Mouse (Mus musculus): ENCODE data around the gene Nit2.
A peak's percentile ranks its signal among the peaks of the same experiment; 100 is the strongest.

- TF ChIP-seq CTCF (IDR thresholded peaks at IDR 0.05 in 2 of 3, conservative IDR thresholded peaks at IDR 0.05 in 1 of 3; ENCODE audit: control insufficient read depth in 1 of 3, insufficient read depth in 1 of 3, low read depth in 2 of 3, low read length in 3 of 3, poor library complexity in 1 of 3, severe bottlenecking in 1 of 3): no peak
- no peak for TF ChIP-seq ZMIZ1 (IDR thresholded peaks at IDR 0.05; ENCODE audit: low read depth, low read length)
- TF ChIP-seq EP300 (IDR thresholded peaks at IDR 0.05; ENCODE audit: low read depth in 1 of 2, low read length in 2 of 2): peak; percentile 54 to 60; a peak in 3 of 4 replicates
- no peak for TF ChIP-seq POLR2AphosphoS5 (IDR thresholded peaks at IDR 0.05; ENCODE audit: borderline replicate concordance, low read depth, low read length)
Measured at GRCm38 (mm10) chr16:57117562-57117961, 49.6 kb downstream of the Nit2 start.
